Mouse (Mus musculus) cerebellum, adult 2 months (tissue): ENCODE measurements around the gene B4galnt2.
A peak's percentile ranks its signal among the peaks of the same experiment; 100 is the strongest.

ENCODE experiments used
- CTCF ChIP-seq: fragments of 200-500 bp; IDR thresholded peaks from 2 replicates; pipeline ENCODE4 v1.5.1; 2011; ENCODE audit warnings: low read depth, mild to moderate bottlenecking, control low read depth, low read length, moderate library complexity, borderline replicate concordance; ENCODE audit not compliant: insufficient read depth
- POLR2A ChIP-seq: fragments of 200-500 bp; IDR thresholded peaks from 2 replicates; pipeline ENCODE4 v1.6.1; 2011; ENCODE audit warnings: low read length, control low read depth, borderline replicate concordance; ENCODE audit not compliant: insufficient read depth

DNA sequence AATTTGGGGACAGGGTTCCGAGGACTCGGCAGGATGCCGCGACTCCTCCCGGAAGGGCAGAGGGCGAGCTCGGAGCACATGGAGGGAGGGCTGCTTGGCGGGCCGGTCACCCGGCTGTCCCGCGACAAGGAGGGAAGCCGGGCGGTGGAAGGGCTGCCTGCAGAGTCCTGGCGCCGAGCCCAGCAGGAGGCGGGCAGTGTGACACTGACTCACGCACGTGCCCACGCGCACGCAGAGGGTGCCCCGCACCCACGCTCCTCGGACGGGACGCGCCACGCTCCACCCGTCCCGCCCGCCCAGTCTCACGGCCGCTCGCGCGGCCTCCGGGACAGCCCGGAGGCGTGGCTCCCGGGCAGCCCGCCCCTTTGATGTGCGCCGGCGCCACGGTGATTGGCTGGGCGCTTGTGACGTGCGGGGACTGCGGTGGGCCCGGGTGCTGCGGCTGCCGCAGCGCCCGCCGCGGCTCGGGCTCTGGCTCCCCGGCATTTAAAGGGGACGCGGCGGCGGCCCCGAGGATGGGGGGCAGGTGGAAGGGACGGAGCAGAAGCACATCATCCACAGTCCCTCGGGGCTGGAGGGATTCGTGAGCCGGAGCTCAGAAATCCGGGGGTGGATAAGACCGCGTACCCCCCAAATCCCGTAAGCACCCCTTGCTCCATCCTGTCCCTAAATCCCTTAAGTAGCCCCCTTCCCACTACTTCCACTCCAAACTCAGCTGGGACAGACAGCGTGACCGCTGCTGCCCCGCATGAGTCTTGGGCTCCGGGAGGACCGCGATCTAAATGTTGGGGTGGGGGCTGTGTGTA lies 90.4 kb downstream of the B4galnt2 start, which contains the start of gene Phospho1:
- TF ChIP-seq CTCF (no peak), POLR2A (peak; percentile 48)
